Mouse (Mus musculus) MEL-GATA-1-ER (cell line): Measurements from ENCODE around the gene Nphs1.

Source experiments
- DNase-seq: peaks from one replicate; pipeline ENCODE4 v3.0.0-alpha.2; 2012; ENCODE audit warnings: low read depth; ENCODE audit errors: extremely low read depth

Nphs1 gene

DNA sequence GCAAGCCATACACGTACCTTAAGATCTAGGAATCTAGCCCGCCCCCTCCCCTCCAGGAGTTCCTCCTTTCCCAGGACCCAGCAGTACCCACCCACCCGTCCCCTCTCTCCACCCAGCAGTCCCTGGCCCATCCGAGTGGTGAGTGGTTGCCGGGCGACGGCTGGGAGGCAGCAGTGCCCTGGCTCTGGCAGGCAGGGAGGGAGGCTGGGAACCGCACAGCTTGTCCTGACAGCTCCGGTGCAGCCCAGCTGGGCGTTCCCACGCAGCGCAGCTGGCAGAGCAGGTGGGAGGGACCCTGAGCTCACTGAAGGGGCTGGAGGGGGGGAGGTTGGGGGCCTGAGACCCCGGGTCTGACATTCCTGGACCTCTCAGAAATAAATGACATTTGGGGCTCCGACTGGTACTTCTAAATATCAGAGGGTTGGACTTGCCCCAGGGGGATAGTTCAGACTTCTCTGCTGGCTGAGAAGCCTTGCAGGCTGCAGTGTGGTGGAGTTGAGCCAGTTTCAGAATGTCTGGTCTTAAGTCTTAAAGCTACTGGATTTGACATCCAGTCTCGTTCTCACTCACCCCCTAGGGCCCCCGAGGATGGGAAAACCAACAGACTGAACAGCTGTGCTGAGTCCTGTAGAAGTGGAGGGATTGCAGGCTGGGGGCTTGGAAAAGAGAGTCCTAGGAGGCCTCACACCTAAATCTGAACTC lies at the start of gene Nphs1, which contains the start of gene Kirrel2:
Gene Nphs1 (plus strand): TSS at position 687 of the 702 bp plus-strand sequence.
Gene Kirrel2 (minus strand): TSS at position 62 of the 702 bp plus-strand sequence.
- DNase-seq = no peak

DNA sequence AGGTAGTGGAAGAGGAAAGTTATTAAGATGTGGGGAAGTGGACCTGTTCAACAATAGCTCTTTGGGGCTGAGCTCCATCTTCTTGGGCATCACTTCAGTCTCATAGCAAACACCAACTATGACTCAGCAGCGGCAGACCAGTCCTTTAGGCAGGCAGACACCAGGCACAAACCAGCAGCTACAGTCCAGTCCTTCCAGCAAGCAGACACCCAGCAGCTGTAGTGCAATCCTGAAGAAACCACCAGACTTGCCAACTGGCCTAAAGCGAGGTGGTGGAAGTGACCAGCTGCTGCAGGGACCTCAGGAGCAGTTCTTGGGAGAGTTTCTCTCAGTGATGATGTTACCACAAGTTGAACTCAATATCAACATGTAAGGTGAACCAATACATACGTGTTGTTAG lies 49.5 kb upstream of the Nphs1 start:
- DNase-seq = no peak

DNA sequence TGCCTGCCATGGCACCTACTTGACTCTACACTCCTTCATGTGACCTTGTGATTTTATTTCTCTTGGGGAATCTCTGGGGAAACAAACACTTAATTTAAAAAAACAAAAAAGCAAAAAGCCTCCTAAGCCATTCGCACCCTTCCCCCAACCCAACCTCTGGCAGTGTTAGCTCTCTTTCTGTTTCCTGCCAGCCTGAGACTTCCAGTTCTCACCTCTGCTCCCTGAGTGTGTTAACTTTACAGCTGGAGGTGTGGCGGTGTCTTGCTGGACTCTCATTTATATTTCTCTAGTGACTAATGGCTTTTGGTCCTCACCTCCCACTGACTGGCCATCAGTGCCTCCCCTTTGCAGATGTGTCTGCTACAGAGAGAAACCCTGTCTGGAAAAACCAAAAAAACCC lies 48.3 kb upstream of the Nphs1 start:
- no peak for DNase-seq

DNA sequence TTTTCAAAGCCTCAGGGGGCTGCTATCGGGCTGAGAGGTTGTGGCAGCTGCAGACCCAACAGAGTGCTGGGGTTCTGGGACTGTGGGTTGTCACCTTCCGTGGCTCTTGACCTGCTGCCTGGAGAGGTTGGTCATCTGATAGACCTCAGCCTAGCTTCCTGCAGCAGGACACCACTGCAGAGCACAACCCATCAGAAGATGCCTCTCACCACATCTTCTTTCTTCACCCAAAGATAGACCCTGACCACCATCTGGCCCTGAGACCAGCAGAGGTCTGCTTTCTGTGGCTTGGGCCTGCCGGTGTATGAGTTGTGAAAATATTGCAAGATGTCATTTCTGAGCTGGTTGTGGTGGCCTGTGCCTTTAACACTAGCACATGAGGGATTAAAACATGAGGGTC lies 47.1 kb upstream of the Nphs1 start:
- no peak for DNase-seq

DNA sequence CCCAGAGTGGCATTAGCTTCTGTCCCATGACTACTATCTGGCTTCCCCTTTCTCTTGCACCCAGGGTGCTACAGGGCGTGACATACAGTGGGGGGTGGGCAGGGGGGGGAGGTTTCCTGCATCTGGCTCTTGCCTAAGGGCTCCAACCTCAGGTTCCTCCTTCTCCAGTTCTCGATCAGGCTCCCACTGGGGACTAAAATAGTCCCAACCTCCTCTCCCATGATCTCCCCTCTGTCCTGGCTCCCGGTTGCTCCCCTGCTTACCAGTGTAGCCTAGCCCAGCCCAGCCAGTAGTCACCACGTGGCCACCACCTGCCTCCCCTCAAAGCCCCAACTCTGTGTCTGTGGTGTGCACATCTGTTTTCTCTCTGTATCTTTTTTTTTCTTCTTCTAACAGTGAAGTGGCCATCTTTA lies 45.4 kb upstream of the Nphs1 start:
- peak; percentile 70 for DNase-seq

DNA sequence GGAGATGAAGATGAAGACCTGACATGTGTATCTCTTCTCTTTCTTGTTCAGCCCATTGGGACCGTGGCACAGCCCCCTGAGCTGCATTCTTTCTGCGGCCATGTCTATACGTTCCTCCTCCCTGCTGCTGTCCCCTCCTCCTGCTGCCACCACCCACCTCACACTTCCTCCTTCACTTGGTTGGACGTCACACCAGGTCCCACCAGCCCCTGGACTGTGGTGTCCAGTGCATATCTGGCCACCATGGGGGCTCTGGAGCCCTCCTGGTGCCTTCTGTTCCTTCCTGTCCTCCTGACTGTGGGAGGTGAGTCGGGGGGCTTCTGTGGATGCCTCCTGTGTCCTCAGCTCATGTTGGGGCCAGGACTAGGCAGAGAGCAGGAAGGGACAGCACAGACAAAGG lies 44.5 kb upstream of the Nphs1 start, which contains the start of gene Tyrobp:
Gene Tyrobp (plus strand): TSS at position 165 of the 400 bp plus-strand sequence.
- DNase-seq = no peak

DNA sequence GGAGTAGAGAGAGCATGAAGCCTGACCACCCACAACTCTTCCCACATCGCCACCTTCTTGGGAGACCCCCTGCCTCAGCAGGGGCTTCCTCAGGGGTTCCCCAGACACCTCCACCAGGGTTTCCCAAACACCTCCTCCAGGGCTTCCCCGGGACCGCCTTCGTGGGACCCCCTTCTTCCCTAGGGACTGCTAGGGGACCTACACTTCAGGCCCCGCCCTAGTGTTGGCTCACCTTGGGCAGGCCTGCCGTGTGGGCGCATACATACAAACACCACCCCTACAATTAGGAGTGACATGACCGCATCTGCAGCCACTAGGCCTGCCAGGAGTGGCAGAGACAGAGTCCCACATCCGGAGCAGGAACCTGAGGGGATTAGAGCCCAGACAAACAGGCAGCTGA lies 40.3 kb upstream of the Nphs1 start:
- no peak for DNase-seq

DNA sequence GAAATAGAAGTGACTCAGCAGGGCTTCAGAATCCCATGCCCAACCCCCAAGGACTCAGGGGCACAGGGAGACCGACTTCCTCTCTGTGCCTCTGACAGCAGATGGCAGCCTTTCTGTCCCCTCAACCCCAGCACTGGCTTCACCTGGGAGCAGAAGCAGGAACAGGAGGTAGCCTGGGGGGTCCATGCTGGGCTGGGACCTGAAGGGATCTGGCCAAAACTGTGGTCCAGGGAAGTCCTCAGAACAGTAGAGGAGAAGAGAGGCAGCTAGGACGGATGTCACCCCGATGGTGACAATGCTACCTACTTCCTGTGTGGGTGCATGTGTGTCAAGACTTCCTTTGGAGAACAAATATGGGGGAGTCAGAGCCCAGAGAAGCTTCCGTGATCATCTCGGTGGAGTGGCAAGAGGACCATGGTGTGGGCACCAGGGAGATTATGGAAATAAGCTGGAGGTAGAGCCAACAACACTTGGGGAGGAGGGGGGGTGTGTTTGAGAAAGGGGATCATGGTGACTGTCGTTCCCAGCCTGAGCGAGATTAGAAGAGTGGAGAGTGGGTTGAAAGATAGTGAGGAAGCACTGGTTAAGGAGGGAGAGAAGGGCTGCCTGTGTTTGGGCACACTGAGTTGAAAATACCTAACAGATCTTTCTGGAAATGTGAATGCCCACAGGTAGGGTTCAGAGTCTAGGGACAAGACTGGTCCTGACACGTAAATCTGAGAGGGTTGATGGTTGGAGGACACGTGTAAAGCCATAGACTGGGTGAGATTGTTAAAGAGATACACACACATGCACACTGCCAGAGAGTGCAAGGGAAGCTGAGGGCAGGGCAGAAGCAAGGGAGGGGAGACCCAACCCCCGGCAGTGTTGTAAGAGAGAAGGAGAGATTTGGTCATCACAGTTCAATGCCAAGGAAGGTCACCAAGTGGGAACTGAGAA lies 38.3 kb upstream of the Nphs1 start, which contains the start of gene Hcst:
Gene Hcst (minus strand): TSS at position 294 of the 939 bp plus-strand sequence.
- DNase-seq = peak; percentile 71

DNA sequence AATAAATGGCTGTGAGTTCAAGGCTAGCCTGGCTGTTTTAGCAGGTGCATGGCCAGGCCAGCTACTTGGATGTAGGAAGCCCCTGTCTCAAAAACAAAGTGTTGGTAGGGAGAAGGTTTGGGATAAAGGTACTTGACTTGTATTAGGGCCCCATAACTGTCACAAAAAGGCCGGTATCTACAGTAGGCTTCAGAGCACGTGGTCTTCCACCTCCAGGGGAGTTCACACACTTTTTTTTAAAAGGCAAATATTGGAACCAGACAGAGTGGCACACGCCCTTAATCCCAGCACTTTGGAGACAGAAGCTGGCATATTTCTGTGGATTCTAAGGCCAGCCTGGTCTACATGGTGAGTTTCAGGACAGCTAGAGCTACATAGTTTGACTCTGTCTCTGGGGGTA lies 37.4 kb upstream of the Nphs1 start:
- DNase-seq = no peak

DNA sequence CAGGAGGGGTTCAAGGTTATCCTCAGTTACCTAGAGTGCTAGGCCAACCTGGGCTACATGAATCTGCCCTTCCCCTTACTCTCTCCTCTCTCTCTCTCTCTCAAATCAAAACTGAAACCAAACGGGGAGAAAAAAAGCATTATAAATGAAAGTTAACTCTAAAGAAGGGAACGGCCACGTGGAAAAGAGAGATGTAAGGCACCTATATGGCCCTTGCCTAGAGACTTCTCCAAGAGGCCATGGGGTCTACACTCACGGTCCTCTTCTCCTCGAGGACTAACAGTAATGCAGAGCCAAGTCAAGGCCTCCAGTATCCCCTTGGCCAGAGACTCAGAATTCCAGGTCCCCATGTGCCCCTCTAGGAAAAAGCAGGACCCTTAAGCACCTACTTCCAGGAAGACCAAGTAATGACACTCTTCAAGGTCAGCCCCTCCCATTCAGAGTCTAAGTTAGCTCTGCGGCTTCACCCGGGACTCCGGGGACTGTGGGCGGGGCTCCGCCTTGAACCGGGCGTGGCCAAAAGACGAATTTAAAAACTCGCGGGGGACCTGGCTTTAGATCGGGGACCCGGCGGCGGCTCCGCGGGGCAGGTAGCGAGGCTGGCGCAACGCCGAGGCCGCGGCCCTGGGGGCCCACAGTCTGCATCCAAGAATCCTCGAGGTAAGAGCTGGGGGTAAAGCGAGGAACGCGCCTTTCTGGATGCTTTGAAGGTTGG lies 36.8 kb upstream of the Nphs1 start, which contains the start of gene Nfkbid:
Gene Nfkbid (plus strand): TSS at position 558 of the 715 bp plus-strand sequence.
- peak; percentile 63 for DNase-seq

DNA sequence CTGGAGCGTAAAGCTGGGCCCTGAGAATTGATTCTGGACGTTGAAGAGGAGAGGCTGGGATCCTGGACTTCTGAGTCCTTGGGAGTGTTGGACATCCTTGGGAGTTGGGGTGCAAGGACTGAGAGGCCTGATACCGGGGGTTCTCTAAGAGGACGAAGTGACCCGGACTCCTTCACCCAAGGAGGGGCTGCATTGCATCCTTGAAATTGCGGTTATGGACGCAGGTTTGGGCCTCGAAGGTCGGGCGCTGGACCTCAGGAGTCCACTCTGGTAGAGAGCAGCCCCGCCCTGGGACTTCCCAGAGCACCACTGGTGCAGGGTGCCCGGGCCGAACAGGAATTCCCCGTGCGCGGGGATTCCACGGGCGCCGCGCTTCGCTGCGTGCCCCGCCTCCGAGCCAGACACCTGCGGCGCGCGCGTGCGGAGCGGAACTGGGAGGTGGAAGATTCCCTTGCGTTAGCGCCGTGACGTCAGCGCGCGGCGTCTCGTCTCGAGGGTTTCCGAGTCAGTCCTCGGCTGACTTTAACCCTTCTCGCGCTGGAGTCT lies 36.2 kb upstream of the Nphs1 start:
- peak; percentile 68 for DNase-seq

DNA sequence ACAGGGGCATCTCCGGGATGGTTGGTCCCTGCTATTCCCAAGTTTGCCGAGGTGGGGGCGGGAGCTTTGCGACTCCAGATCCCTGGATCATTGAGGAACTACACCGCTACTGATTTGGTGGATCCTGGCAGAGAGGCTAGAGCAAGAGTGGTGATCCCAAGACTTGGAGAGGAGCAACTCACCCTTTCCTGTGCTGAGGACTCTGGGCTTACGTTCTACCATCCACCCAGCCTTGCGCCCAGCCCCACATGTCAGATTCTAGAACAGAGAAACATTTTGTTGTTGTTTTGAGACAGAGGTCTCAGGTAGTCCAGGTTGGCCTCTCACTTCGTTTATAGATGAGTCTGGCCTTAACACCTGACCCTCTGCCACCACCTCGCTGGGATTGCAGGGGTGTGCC lies 35.6 kb upstream of the Nphs1 start:
- DNase-seq = no peak

DNA sequence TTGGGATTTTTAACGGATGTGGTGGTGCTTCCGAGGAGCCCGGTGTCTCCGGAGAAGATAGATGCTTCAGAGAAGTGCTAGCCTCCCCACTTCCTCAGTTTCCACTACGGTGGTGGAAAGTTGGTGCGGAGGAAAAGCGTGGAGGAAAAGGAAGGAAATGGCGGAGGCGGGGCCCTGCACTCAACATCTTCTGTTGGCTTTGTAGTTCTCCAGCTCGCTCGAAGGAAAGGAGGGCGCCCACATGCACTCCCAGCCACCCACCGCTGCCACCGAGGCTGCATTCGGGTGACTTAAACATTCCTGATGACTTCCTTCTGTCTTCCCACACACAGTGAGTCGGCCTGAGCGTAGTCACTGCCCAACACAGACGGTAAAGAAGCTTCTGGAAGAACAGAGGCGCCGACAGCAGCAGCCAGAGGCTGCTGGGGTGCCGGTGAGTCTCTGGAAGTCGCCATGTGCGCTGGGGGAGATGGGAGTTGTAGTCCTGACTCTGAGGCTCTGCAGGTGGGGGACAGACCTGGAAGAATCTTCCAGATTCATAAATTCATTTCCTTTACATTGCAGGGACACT lies 35.0 kb upstream of the Nphs1 start:
- DNase-seq = no peak

DNA sequence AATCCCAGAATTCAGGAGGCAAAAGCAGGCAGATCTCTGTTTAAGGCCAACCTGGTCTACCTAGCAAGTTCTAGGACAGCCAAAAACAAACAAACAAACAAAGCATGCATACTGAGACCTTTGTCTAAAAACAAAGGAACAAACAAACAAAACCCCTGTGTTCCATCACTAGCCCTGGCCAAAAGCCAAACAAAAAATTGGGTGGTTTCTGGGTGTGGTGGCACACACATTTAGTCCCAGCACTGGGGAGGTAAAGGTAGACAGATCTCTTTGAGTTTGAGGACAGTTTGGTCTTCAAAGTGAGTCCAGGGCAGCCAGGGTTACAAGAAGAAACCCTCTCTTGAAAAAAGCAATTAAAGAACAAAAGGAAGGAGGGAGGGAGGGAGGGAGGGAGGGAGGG lies 28.8 kb upstream of the Nphs1 start:
- no peak for DNase-seq

DNA sequence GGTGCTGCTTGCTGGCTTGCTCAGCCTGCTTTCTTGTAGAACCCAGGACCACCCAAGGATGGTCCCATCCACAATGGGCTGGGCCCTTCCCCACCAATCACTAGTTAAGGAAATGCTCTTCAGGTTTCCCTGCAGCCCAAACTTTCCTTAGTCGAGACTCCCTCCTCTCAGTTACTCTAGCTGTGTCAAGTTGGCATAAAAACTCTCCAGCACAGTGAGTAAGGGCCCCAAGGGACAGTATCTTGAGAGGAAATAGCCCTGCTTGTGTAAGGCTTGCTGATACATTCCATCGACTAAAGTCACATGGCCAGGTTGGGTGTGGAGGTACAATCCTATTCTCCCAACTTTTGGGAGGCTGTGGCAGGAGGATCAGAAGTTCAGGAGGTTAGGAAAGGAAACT lies 27.9 kb upstream of the Nphs1 start:
- DNase-seq = no peak

DNA sequence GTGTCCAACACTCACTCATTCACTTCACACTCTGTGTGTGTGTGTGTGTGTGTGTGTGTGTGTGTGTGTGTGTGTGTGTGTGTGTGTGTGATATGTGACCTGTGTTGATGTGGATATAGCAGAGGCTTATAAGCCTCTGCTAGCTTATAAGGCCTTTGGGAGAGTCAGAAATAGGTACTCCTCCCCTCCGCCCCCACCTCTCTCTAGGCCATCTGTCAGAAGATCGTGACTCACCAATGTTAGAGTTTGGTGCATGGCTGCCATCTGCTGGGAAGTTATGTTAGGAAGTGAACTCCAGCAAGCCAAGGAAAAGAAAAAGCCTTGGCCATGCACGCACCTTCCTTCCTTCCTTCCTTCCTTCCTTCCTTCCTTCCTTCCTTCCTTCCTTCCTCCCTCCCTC lies 26.3 kb upstream of the Nphs1 start:
- DNase-seq = no peak

DNA sequence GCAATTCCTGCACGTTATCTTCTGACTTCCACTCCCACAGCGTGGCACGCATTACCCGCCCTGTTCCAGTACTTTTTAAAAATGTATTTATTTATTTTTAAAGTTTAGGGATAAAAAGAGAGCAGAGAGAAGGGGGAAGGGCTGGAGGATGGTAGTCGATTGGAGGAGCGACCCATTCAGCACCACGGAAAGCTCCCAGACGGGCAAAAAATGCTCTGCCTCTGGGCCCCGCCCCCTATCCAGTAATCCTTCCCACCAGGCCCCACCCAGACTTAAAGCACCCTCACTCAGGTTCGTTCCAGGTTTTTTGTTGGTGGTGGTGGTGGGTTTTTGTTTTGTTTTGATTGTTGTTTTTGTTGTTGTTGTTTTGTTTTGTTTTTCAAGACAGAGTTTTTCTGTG lies 23.9 kb upstream of the Nphs1 start:
- no peak for DNase-seq

DNA sequence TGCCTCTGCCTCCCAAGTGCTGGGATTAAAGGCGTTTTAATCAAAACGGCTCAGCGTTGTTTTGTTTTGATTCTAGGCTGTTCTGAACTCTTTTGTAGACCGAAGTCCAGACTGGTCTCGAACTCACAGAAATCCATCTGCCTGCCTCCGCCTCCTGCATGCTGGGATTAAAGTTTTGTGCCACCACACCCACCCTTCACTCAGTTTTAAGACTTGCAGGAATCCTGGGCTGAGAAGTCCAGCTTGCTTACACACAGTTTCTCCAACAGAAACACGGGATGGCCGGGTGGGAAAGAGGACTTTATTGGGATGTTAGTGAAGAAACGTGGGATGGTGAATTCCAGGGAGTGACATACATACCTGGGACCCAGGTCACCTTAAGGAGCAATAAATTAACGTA lies 23.4 kb upstream of the Nphs1 start:
- DNase-seq = no peak

DNA sequence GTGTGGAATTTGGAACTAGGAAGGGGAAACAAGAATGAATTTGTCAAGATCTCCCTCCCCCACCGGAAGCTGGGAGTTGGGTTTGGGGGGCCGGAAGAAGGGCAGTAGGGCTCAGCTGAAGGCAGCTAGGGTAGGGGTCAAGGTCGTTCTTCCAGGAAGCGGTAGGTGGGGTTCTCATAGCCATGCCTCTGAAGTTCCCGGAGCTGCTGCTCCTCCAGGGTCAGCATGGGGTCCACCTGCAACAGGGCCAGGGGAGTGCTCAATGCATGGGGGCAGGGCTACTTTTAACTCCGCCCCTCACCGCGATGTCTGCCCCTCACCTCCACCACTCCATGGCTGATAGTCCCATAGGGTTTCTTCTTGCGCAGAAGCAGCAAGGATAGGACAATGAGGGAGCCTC lies 23.0 kb upstream of the Nphs1 start:
- DNase-seq = no peak

DNA sequence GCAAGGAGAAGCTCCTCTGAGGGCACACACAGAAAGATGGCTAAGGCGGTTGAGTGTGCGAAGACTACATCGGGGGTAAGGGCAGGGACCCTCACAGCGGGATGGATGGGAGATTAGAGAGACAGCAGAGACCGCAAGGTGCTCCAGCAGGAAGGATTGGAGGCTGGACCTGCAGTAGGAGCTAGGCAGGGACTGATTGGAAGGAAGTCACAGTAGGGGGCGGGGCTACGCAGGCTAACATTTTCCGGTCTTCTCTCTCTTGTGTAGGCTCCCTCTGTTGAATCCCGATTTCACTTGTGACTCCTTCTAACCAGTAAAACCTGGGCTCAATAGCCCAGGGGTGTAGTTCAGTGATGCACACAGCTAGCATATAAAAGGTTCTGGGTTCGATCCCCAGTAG lies 21.2 kb upstream of the Nphs1 start:
- DNase-seq = no peak

DNA sequence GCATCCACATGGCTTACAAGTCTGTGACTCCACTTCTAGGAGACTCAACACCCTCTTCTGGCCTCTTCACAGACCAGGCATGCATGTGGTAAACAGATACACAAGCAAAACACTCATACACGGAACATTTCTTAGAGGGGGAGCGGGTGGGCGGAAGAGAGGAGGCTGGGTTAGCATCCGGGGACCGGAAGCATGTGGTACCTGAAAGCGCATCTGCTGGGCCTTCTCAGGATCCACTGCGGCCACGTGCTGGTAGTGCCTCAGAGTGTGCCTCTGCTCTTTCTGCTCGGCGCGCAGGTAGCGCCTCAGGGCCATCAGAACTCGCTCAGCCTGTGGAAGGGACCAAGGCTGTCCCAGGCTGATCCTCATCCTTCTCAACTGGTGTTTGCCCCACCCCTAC lies 18.4 kb upstream of the Nphs1 start:
- no peak for DNase-seq
